Mouse (Mus musculus) small intestine, adult 2 months (tissue): ENCODE data around the gene Rab5if. TPM values are rescaled to one million over a fixed set of nuclear protein-coding genes. Genes with fewer than 3 reads are reported as not detected.

ENCODE experiments used
- H3K27ac ChIP-seq: fragments of 200-500 bp; 2 replicates; pipeline ENCODE4 v1.5.1; 2012; ENCODE audit warnings: low read depth, low read length, control low read depth, inconsistent platforms; ENCODE audit not compliant: insufficient read depth
- H3K27me3 ChIP-seq: fragments of 200-500 bp; 2 replicates; pipeline ENCODE4 v1.6.1; 2012; ENCODE audit warnings: mild to moderate bottlenecking, moderate library complexity, low read length, inconsistent platforms; ENCODE audit not compliant: control insufficient read depth, insufficient read depth
- H3K36me3 ChIP-seq: fragments of 200-500 bp; 2 replicates; pipeline ENCODE4 v1.6.1; 2012; ENCODE audit warnings: mild to moderate bottlenecking, low read length, control low read depth, inconsistent platforms; ENCODE audit not compliant: control insufficient read depth, insufficient read depth
- H3K4me1 ChIP-seq: fragments of 200-500 bp; 2 replicates; pipeline ENCODE4 v1.6.1; 2012; ENCODE audit warnings: low read length, inconsistent platforms, mixed read lengths; ENCODE audit not compliant: control insufficient read depth, insufficient read depth, insufficient read length
- H3K4me3 ChIP-seq: fragments of 200-500 bp; 2 replicates; pipeline ENCODE4 v1.5.1; 2012; ENCODE audit warnings: low read depth, mild to moderate bottlenecking, control low read depth, inconsistent platforms, low read length, moderate library complexity
- CTCF ChIP-seq: fragments of 200-500 bp; IDR thresholded peaks from 2 replicates; pipeline ENCODE4 v1.5.1; 2012; ENCODE audit warnings: low read depth, mild to moderate bottlenecking, control low read depth, inconsistent platforms, low read length, moderate library complexity, mixed read lengths; ENCODE audit not compliant: insufficient replicate concordance, insufficient read length; ENCODE audit errors: extremely low read depth
- POLR2A ChIP-seq: fragments of 200-500 bp; IDR thresholded peaks from 2 replicates; pipeline ENCODE4 v1.6.1; 2012; ENCODE audit warnings: low read depth, mild to moderate bottlenecking, control low read depth, inconsistent platforms, low read length, moderate library complexity
- WGBS: fragments of 180-500 bp; shearing (Covaris S2); methylation state at CpG from one replicate; pipeline ENCODE4 v1.1.7; 2018; 5-methylcytosine and 5-hydroxymethylcytosine counted together
- polyA plus RNA-seq: library from polyadenylated mRNA; depleted of rRNA; stranded (reverse); fragments of >200 nt; gene quantifications from 2 replicates; pipeline ENCODE4 v1.2.3, GENCODE M21; 2012; rRNA removed

Rab5if gene
- polyA plus RNA-seq, 1 experiment: 105 TPM

DNA sequence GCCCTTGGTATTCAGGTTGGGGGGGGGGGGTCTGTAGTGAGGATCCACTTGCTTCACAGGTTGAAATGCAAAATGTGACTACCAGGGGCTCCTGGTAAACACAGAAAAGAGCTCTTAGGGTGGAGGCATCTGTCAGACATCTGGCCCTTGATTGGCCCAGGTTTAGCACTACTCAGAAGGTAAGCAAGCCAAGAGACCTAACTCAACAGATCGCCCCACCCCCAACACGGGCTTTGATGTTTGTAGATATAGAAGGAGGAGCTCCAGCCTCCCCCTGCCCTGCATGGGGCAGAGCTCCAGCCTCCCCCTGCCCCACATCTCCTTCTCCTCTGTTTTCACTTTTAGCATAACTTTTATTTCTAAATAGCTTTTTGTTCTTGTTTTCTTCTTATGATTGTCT lies 56.9 kb downstream of the Rab5if start:
- WGBS: 42% methylated on average over 2 of the region's 2 CpGs
- H3K4me1 ChIP-seq: no peaks in the 10 kb centered on the region; the same call in 1 of the 2 replicates

GRCm38 (mm10) chr2:156923057-156923456 lies 60.1 kb downstream of the Rab5if start:
- Histone ChIP-seq H3K27ac (no peak overlapping the region), H3K4me1 (no peaks in the 10 kb centered on the region), H3K4me3 (no peak overlapping the region), H3K27me3 (no peaks in the 10 kb centered on the region), H3K36me3 (peaks cover 14% of the 10 kb centered on the region)
- 89% methylated on average over 5 of the region's 5 CpGs for WGBS
- TF ChIP-seq CTCF (no peak), POLR2A (no peak)

More for the DNA sequence above, 56.9 kb downstream of the Rab5if start:
- H3K36me3 ChIP-seq: no peaks in the 10 kb centered on the region
- no peak overlapping the region for H3K4me3 ChIP-seq
- TF ChIP-seq POLR2A: no peak
- no peak for TF ChIP-seq CTCF
- H3K27me3 ChIP-seq: no peaks in the 10 kb centered on the region
- no peak overlapping the region for H3K27ac ChIP-seq

Other genes starting within 250 kb of the Rab5if start
- 26.0 and 47.1 TPM in 2 replicates for gene Dlgap4, start 249.4 kb upstream of the Rab5if start, polyA plus RNA-seq
- 391 and 410 TPM in 2 replicates for gene Myl9, start 87.7 kb upstream of the Rab5if start, polyA plus RNA-seq
- 1.5 and 2.0 TPM in 2 replicates for gene Tgif2, start 23.1 kb upstream of the Rab5if start, polyA plus RNA-seq
- gene 4930518I15Rik, start 5.2 kb upstream of the Rab5if start, polyA plus RNA-seq: 0.37 and 0.42 TPM in 2 replicates
- gene Sla2, start 24.1 kb downstream of the Rab5if start, polyA plus RNA-seq: 1.2 and 2.0 TPM in 2 replicates
- 23.2 and 41.0 TPM in 2 replicates for gene Ndrg3, start 128.9 kb downstream of the Rab5if start, polyA plus RNA-seq
- gene Dsn1, start 144.0 kb downstream of the Rab5if start, polyA plus RNA-seq: 0.70 and 1.1 TPM in 2 replicates
- gene Soga1, start 216.1 kb downstream of the Rab5if start, polyA plus RNA-seq: 4.6 and 6.3 TPM in 2 replicates
- gene Tldc2, start 223.9 kb downstream of the Rab5if start, polyA plus RNA-seq: 8.8 and 12.4 TPM in 2 replicates